Mouse (Mus musculus) hindbrain, embryonic 16.5 days (tissue): ENCODE measurements around the gene Sipa1l1. TPM values are rescaled to one million over a fixed set of nuclear protein-coding genes. Genes with fewer than 3 reads are reported as not detected.

ENCODE experiments used
- ATAC-seq: fragments of 200-750 bp; cut with Nextera tagmentation; 2 replicates; pipeline ENCODE4 v1.8.0; 2017; ENCODE audit warnings: moderate TSS enrichment, moderate library complexity
- H3K27ac ChIP-seq: fragments of 300-500 bp; sonication (generic); 2 replicates; pipeline ENCODE4 v1.5.1; 2014; ENCODE audit warnings: low read depth, mild to moderate bottlenecking, control low read depth, low read length, moderate library complexity
- H3K27me3 ChIP-seq: fragments of 300-500 bp; sonication (generic); replicated peaks from 2 replicates; pipeline ENCODE4 v1.6.1; 2014; ENCODE audit warnings: low read length; ENCODE audit not compliant: control insufficient read depth, insufficient read depth
- H3K36me3 ChIP-seq: fragments of 300-500 bp; sonication (generic); 2 replicates; pipeline ENCODE4 v1.6.1; 2014; ENCODE audit warnings: mild to moderate bottlenecking, low read length, moderate library complexity, mixed read lengths; ENCODE audit not compliant: control insufficient read depth, insufficient read depth
- H3K4me1 ChIP-seq: fragments of 300-500 bp; sonication (generic); 2 replicates; pipeline ENCODE4 v1.6.1; 2014; ENCODE audit warnings: low read depth, low read length; ENCODE audit not compliant: control insufficient read depth, insufficient read depth
- H3K4me2 ChIP-seq: fragments of 300-500 bp; sonication (generic); 2 replicates; pipeline ENCODE4 v1.6.1; 2014; ENCODE audit warnings: mild to moderate bottlenecking, low read length, control low read depth, moderate library complexity
- H3K4me3 ChIP-seq: fragments of 300-500 bp; sonication (generic); 2 replicates; pipeline ENCODE4 v1.5.1; 2014; ENCODE audit warnings: mild to moderate bottlenecking, low read length, control low read depth, moderate library complexity
- H3K9ac ChIP-seq: fragments of 300-500 bp; sonication (generic); 2 replicates; pipeline ENCODE4 v1.6.1; 2014; ENCODE audit warnings: low read depth, mild to moderate bottlenecking, control low read depth, low read length, moderate library complexity
- H3K9me3 ChIP-seq: fragments of 300-500 bp; sonication (generic); 2 replicates; pipeline ENCODE4 v1.6.1; 2014; ENCODE audit warnings: mild to moderate bottlenecking, low read length, moderate library complexity; ENCODE audit not compliant: control insufficient read depth
- WGBS: fragments of 180-500 bp; shearing (Covaris S2); extraction: QIAGEN DNeasy Blood & Tissue Kit; methylation state at CpG from one replicate; pipeline ENCODE4 v1.1.7; 2014; 5-methylcytosine and 5-hydroxymethylcytosine counted together
- polyA plus RNA-seq: library from polyadenylated mRNA; unstranded; fragments of >200 nt; fragmentation: Nextera tagmentation; extraction: Ambion mirVana; gene quantifications from 2 replicates; pipeline ENCODE4 v1.2.1, GENCODE M21; 2015

Sipa1l1 gene
- polyA plus RNA-seq, 1 experiment from 2014 or later: 11.2 TPM

DNA sequence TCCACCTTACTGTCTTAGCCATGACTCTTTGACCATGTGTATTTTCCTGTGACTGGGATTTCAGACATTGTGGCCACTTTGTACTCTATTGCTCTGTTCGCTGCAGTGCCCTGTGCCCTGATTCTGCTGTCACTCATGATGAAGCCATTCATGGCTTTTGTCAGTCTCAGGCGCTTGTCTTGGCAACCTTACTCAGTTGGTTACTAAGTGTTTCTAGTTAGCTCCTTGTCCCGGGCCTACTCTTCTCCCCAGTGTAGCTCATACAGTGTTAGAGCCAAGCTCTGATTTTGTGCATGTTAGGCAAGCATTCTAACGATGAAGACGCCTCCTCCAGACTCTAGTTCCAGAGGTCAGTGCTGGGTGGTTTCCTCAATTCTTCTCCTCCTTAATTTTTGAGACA lies 155.5 kb downstream of the Sipa1l1 start:
- no peak overlapping the region for H3K4me2 ChIP-seq
- no peaks in the 10 kb centered on the region for H3K9me3 ChIP-seq
- no peaks in the 10 kb centered on the region for H3K4me1 ChIP-seq
- H3K27ac ChIP-seq: no peak overlapping the region
- ATAC-seq: 0 out of 2 replicates have a peak, but pooled peaks have one; percentile 34
- H3K4me3 ChIP-seq: no peak overlapping the region
- H3K9ac ChIP-seq: no peak overlapping the region
- no peaks in the 10 kb centered on the region for H3K36me3 ChIP-seq
- 68% methylated on average over 5 of the region's 5 CpGs for WGBS
- no peaks in the 10 kb centered on the region for H3K27me3 ChIP-seq

DNA sequence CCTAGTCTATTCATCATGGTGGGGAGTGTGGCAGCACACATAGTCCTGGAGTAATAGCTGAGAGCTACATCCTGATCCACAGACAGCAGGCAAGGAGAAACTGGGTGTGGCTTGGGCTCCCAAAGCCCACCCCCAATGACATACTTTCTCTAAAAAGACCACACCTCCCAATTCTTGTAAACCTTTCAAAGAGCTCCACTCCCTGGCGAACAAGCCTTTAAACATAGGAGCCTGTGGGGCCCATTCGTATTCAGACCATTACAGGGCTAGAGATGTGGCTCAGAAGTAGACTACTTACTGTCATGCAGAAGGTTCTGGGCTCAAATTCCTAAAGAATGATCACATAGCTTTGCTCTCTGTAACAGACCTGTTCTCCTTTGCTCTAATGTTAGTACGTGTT lies 156.4 kb downstream of the Sipa1l1 start:
- Histone ChIP-seq H3K4me3 (no peak overlapping the region), H3K9ac (no peak overlapping the region), H3K27me3 (no peaks in the 10 kb centered on the region), H3K9me3 (no peaks in the 10 kb centered on the region), H3K4me1 (no peaks in the 10 kb centered on the region), H3K4me2 (no peak overlapping the region), H3K36me3 (no peaks in the 10 kb centered on the region), H3K27ac (no peak overlapping the region)
- WGBS: 89% methylated on average over 3 of the region's 3 CpGs
- ATAC-seq: no peak

DNA sequence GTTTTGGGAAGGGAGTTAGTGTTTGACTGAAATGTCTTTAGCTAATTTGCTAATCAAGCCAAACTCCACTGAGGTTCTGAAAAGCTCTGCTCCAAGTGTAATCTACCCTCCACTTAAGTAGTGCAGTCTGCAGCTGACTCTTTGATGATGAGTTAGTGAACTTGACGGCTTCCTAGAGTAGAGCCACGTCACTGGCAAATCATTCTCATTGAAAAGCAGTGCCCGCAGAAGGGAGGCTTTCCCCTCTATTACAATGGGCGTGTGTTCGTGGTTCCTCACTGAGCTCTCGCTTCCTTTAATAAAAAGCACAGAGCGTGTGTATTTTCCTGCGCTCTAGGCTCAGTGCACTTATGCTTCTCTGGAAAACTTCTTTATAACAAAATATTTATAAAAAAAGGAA lies 157.3 kb downstream of the Sipa1l1 start:
- Histone ChIP-seq H3K4me1 (no peaks in the 10 kb centered on the region), H3K9me3 (no peaks in the 10 kb centered on the region), H3K27ac (no peak overlapping the region), H3K36me3 (no peaks in the 10 kb centered on the region), H3K4me3 (no peak overlapping the region), H3K4me2 (no peak overlapping the region), H3K27me3 (no peaks in the 10 kb centered on the region), H3K9ac (no peak overlapping the region)
- ATAC-seq: no peak
- WGBS: 60% methylated on average over 8 of the region's 8 CpGs

DNA sequence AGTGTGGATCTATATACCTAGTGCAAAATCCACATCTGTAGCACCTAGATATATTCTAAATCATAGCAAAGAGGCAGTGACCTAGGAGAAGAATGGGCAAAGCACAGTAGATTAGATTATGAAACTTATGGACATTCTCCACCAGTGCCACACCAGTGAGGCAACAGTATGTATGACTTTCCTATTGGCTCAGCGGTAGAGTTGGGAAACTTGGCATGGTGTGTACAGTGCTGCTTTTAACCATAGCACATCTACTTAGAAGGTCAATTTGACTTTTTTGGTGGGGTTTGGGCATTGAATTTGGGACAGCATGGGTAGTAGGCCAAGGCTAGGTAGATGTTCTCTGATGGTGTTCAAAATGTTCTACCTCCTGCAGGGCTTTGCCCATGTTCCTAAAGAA lies 159.0 kb downstream of the Sipa1l1 start:
- Histone ChIP-seq H3K4me2 (no peak overlapping the region), H3K27me3 (no peaks in the 10 kb centered on the region), H3K4me1 (no peaks in the 10 kb centered on the region), H3K27ac (no peak overlapping the region), H3K36me3 (no peaks in the 10 kb centered on the region), H3K9ac (no peak overlapping the region), H3K9me3 (no peaks in the 10 kb centered on the region), H3K4me3 (no peak overlapping the region)
- no peak for ATAC-seq
- 100% methylated on average over 1 of the region's 1 CpGs for WGBS

DNA sequence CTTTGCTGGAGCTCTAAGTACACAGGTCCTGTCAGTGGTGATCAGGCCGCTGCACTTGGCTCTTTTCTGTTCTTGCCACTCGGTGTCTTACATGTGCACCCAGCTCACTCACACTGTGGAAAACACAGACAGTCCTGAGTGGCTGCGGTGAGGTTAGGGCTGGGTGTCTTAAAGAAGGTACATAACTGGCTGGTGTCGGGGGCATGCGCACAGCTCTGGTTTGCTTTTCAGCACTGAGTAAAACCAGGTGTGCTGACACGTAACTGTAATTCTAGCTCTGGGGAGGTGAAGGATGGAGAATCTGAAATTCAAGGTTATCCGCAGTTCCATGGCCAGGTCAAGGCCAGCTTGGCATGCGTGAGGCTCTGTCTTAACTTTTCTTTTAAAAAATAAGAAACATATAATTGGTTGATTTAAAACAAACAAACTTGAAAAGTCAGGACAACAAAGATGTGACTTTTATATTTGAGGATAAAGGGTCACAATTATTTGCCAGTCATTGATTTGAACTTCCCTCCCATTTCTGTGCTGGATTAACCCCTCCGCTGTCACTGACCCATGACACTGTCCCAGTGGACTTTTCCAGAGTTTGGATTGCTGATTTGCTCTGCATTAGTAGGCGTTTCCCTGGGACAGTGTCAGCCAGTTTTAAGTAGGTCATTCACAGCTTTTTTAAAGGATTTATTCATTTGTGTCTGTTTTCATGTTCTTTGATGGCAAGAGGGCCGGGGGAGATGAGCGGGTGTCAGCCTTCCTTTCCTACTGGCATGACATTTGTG lies 163.9 kb downstream of the Sipa1l1 start:
- Histone ChIP-seq H3K9me3 (no peaks in the 10 kb centered on the region), H3K9ac (no peak overlapping the region), H3K4me1 (no peaks in the 10 kb centered on the region; the same call in 1 of the 2 replicates), H3K4me2 (no peak overlapping the region), H3K4me3 (no peak overlapping the region), H3K27ac (no peak overlapping the region), H3K36me3 (no peaks in the 10 kb centered on the region), H3K27me3 (no peaks in the 10 kb centered on the region)
- no peak for ATAC-seq
- 87% methylated on average over 12 of the region's 12 CpGs for WGBS

DNA sequence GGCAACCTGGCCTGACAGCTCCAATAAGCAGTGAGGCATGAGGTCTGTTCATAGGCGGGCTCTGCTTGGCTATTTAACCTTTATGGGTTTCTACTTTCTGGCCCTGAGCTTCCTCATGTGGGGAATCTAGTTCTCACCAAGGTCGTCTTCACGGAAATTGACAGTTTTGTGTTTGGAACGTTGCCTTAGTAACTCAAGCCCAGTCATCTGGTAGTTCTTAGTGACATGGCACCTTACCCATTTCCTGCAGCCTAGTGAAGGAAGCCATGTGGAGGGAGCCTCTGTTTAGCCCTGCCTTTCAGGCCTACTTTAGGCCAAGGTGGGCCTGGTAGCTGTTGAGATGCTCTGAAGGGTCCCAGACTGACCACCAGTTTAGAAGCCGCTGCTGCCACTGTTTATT lies 164.9 kb downstream of the Sipa1l1 start:
- Histone ChIP-seq H3K4me3 (no peak overlapping the region), H3K4me1 (peaks cover 2% of the 10 kb centered on the region), H3K4me2 (no peak overlapping the region), H3K9me3 (no peaks in the 10 kb centered on the region), H3K27me3 (no peaks in the 10 kb centered on the region), H3K36me3 (no peaks in the 10 kb centered on the region), H3K9ac (no peak overlapping the region), H3K27ac (no peak overlapping the region)
- ATAC-seq: no peak
- WGBS: 62% methylated on average over 5 of the region's 5 CpGs

DNA sequence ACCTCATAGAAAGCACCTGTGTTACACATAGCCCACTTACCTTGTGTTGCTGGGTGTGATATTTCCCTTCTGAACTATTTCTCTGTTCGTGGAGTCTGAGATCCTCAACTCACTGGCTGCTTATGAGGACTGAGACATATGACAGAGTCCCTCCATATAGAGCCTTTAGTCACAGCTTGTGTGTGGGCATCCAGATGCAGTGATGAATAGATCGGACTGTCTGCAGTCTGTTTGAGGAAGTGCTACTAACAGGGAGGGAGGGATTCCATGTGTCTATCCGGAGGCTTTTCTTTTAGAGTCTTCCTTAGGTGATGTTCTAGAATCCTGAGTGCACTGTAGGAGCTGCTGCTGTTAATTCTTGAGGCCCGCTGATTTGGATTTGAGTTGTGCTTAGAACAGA lies 165.4 kb downstream of the Sipa1l1 start:
- no peak for ATAC-seq
- Histone ChIP-seq H3K27ac (no peak overlapping the region), H3K4me1 (peaks cover 5% of the 10 kb centered on the region), H3K27me3 (no peaks in the 10 kb centered on the region), H3K4me3 (no peak overlapping the region), H3K4me2 (no peak overlapping the region), H3K9ac (no peak overlapping the region), H3K36me3 (no peaks in the 10 kb centered on the region), H3K9me3 (no peaks in the 10 kb centered on the region)
- WGBS: 39% methylated on average over 4 of the region's 4 CpGs

DNA sequence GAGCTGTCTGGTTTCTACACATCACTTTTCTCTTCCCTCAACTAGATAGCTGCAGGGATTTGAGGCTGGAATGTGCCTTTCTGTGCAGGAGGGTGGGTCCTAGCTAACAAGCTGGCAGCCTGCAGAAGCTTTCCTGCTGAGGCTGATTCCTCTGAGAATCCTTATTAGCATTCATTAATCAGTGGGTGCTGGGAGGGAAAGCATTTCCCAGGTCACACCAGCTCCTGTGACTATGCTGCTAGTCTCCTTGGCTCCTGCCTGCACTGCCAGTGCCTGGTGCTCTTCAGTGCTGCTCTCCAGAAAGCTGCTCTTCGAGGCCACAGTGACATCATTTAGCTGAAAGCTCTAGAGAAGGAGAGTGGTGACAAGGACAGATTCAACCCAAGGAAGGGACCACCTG lies 166.0 kb downstream of the Sipa1l1 start:
- no peak overlapping the region for H3K9ac ChIP-seq
- H3K27me3 ChIP-seq: no peaks in the 10 kb centered on the region
- no peak overlapping the region for H3K4me3 ChIP-seq
- WGBS: 8% methylated on average over 1 of the region's 1 CpGs
- peak; percentile 41; the same call in 1 of the 2 replicates for ATAC-seq
- no peaks in the 10 kb centered on the region for H3K36me3 ChIP-seq
- H3K9me3 ChIP-seq: no peaks in the 10 kb centered on the region
- H3K4me2 ChIP-seq: no peak overlapping the region
- H3K4me1 ChIP-seq: peaks cover 10% of the 10 kb centered on the region
- no peak overlapping the region for H3K27ac ChIP-seq

DNA sequence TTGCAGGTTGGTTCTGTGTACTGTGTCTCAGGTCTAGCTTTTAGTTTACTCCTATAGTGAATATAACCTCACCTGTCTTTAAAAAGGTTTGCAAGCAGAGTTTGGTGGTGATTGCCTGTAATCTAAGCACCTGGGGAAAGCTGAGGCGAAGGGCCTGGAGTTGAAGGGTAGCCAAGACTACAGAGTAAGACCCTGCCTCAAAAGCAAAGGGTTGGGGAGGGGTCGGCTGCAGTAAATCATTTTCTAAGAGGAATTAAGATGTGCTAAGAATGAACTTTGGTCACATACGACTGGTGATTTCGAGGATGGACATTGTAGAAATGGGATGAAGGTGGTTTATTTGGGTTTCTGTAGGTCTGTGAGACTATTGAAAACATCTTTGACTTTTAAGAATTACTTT lies 169.4 kb downstream of the Sipa1l1 start:
- H3K27me3 ChIP-seq: no peaks in the 10 kb centered on the region
- H3K9me3 ChIP-seq: no peaks in the 10 kb centered on the region
- ATAC-seq: no peak
- H3K4me3 ChIP-seq: no peak overlapping the region
- H3K9ac ChIP-seq: no peak overlapping the region
- no peak overlapping the region for H3K27ac ChIP-seq
- H3K4me2 ChIP-seq: no peak overlapping the region
- H3K36me3 ChIP-seq: no peaks in the 10 kb centered on the region
- WGBS: 88% methylated on average over 4 of the region's 4 CpGs
- peaks cover 11% of the 10 kb centered on the region for H3K4me1 ChIP-seq
